Mouse (Mus musculus) effector memory CD4-positive, alpha-beta T cell, adult 7 months (primary cell): ENCODE data around the gene Rhox2g. TPM values are rescaled to one million over a fixed set of nuclear protein-coding genes. Genes with fewer than 3 reads are reported as not detected.

ENCODE experiments used
- polyA plus RNA-seq: library from polyadenylated mRNA; unstranded; fragments of 100-300 nt; shearing (Covaris generic); gene quantifications from one replicate; pipeline ENCODE4 v1.2.1, GENCODE M21; 2017

Gene Rhox2g
- polyA plus RNA-seq, result not detected

GRCm38 (mm10) chrX:37643370-37643769, at the start of gene Rhox2g:
TSS of gene Rhox2g (minus strand) at chrX:37643470.

GRCm38 (mm10) chrX:37673177-37673576, 29.9 kb upstream of the Rhox2g start, which contains the start of gene Rhox2h:
TSS of gene Rhox2h (minus strand) at chrX:37673277.

GRCm38 (mm10) chrX:37668664-37669063, 25.4 kb upstream of the Rhox2g start, which contains the start of gene Rhox3h:
TSS of gene Rhox3h (minus strand) at chrX:37668764.

GRCm38 (mm10) chrX:37651227-37651626, 8.0 kb upstream of the Rhox2g start, which contains the start of gene Rhox4g:
TSS of gene Rhox4g (minus strand) at chrX:37651327.

GRCm38 (mm10) chrX:37628512-37628911, 14.8 kb downstream of the Rhox2g start, which contains the start of gene Rhox3g:
TSS of gene Rhox3g (minus strand) at chrX:37628612.

GRCm38 (mm10) chrX:37607604-37608003, 35.7 kb downstream of the Rhox2g start, which contains the start of gene Rhox4f:
TSS of gene Rhox4f (minus strand) at chrX:37607704.

Other genes with a start within 250 kb of the Rhox2g start
- gene Rhox2b, start 231.4 kb downstream of the Rhox2g start, polyA plus RNA-seq, result not detected
- not detected for gene Rhox4b, start 211.0 kb downstream of the Rhox2g start, polyA plus RNA-seq
- gene Rhox2c, start 189.8 kb downstream of the Rhox2g start, polyA plus RNA-seq, result not detected
- gene Rhox3c, start 184.9 kb downstream of the Rhox2g start, polyA plus RNA-seq, result not detected
- 0.39 TPM for gene Rhox4c, start 163.1 kb downstream of the Rhox2g start, polyA plus RNA-seq
- gene Rhox2d, start 150.0 kb downstream of the Rhox2g start, polyA plus RNA-seq, result not detected
- gene Rhox4d, start 129.1 kb downstream of the Rhox2g start, polyA plus RNA-seq, result 0.60 TPM
- not detected for gene Rhox2e, start 113.0 kb downstream of the Rhox2g start, polyA plus RNA-seq
- gene Rhox3e, start 101.5 kb downstream of the Rhox2g start, polyA plus RNA-seq, result not detected
- gene Rhox4e, start 86.1 kb downstream of the Rhox2g start, polyA plus RNA-seq, result not detected
- gene Rhox2f, start 72.1 kb downstream of the Rhox2g start, polyA plus RNA-seq, result 0.84 TPM
- gene Rhox3f, start 62.5 kb downstream of the Rhox2g start, polyA plus RNA-seq, result not detected
- gene Rhox4f, start 35.8 kb downstream of the Rhox2g start, polyA plus RNA-seq, result not detected
- gene Rhox3g, start 14.9 kb downstream of the Rhox2g start, polyA plus RNA-seq, result not detected
- gene Rhox4g, start 7.9 kb upstream of the Rhox2g start, polyA plus RNA-seq, result not detected
- gene Rhox3h, start 25.3 kb upstream of the Rhox2g start, polyA plus RNA-seq, result not detected
- not detected for gene Rhox2h, start 29.8 kb upstream of the Rhox2g start, polyA plus RNA-seq
- gene Rhox5, start 161.4 kb upstream of the Rhox2g start, polyA plus RNA-seq, result not detected
- gene Rhox6, start 183.4 kb upstream of the Rhox2g start, polyA plus RNA-seq, result not detected
- gene Rhox7a, start 188.2 kb upstream of the Rhox2g start, polyA plus RNA-seq, result not detected
- not detected for gene Rhox8, start 235.5 kb upstream of the Rhox2g start, polyA plus RNA-seq